In genomic region chr8:46882743-46883142, GRCm38 (mm10) we compare ENCODE assay signal across 19 mouse cellular contexts.
DNase-seq lines count a peak whose midpoint lies in the region; ATAC-seq and TF ChIP-seq lines count a peak whose summit lies in the region.
"Had no signal": no experiment of that assay in that cellular context is flagged by ENCODE, and none has a peak within 500 bp of the region (broad histone marks: within the 10 kb centered on the region; RNA-seq: fewer than 3 reads in every experiment).

No protein-coding gene starts in this region.

- H3K36me3 ChIP-seq in lung, postnatal 0 days (ENCODE audit: insufficient read depth, low read length) = no peaks in the 10 kb centered on the region
- H3K36me3 ChIP-seq in stomach, embryonic 15.5 days = no peaks in the 10 kb centered on the region
- no peaks in the 10 kb centered on the region for H3K36me3 ChIP-seq in forebrain, embryonic 14.5 days (ENCODE audit: control insufficient read depth, insufficient read depth, low read length)
- H3K36me3 ChIP-seq: embryonic facial prominence, embryonic 13.5 days; forebrain, embryonic 12.5 days; heart, embryonic 12.5 days; hindbrain, embryonic 15.5 days; kidney, embryonic 15.5 days; liver, embryonic 15.5 days had no signal

- no peak for TF ChIP-seq POLR2A in lung, adult 2 months (IDR thresholded peaks at IDR 0.05; ENCODE audit: borderline replicate concordance, extremely low read depth, low read depth, low read length)

- 35% methylated on average over 5 of the region's 5 CpGs for WGBS in lung, postnatal 0 days
- WGBS in lung, adult 2 months = 60% methylated on average over 5 of the region's 5 CpGs
- 35% methylated on average over 5 of the region's 5 CpGs for WGBS in stomach, embryonic 15.5 days
- WGBS in forebrain, embryonic 14.5 days = 68% methylated on average over 5 of the region's 5 CpGs

- TF ChIP-seq EP300 in lung, postnatal 0 days (IDR thresholded peaks at IDR 0.05) = no peak

- peak; percentile 4; the same call in 1 of the 2 replicates for ATAC-seq in lung, postnatal 0 days
- ATAC-seq in stomach, embryonic 15.5 days (ENCODE audit: insufficient read depth, low FRiP score, low read depth) = no peak
- ATAC-seq in forebrain, embryonic 14.5 days = no peak

- no peak for TF ChIP-seq CTCF in lung, postnatal 0 days (IDR thresholded peaks at IDR 0.05)
- no peak for TF ChIP-seq CTCF in lung, adult 2 months (IDR thresholded peaks at IDR 0.05; ENCODE audit: insufficient read depth, low read length)

- no peak overlapping the region for H3K9ac ChIP-seq in lung, postnatal 0 days (replicated peaks; ENCODE audit: low read depth)
- H3K9ac ChIP-seq in stomach, embryonic 15.5 days = no peak overlapping the region
- no peak overlapping the region for H3K9ac ChIP-seq in forebrain, embryonic 14.5 days (ENCODE audit: low read length)
- H3K9ac ChIP-seq: embryonic facial prominence, embryonic 13.5 days; forebrain, embryonic 12.5 days; heart, embryonic 12.5 days; hindbrain, embryonic 15.5 days; kidney, embryonic 15.5 days; liver, embryonic 15.5 days had no signal

- DNase-seq in heart, adult 11 months = peak; percentile 66
- DNase-seq in heart, adult 18-20 months = no peak
- DNase-seq in lung, postnatal 0 days (ENCODE audit: low spot score) = no peak
- no peak for DNase-seq in lung, adult 2 months
- no peak for DNase-seq in cerebellum, adult 18-20 months
- no peak for DNase-seq in forebrain, embryonic 14.5 days (ENCODE audit: low spot score)
- DNase-seq: cerebellum, adult 8-10 months; gastrocnemius, adult 2 months; kidney, postnatal 4 days; thymus, postnatal 36 days had no signal

- no peaks in the 10 kb centered on the region for H3K9me3 ChIP-seq in lung, postnatal 0 days (ENCODE audit: low read length)
- H3K9me3 ChIP-seq in stomach, embryonic 15.5 days = no peaks in the 10 kb centered on the region
- no peaks in the 10 kb centered on the region for H3K9me3 ChIP-seq in forebrain, embryonic 14.5 days (replicated peaks; ENCODE audit: control insufficient read depth, low read length)
- H3K9me3 ChIP-seq: embryonic facial prominence, embryonic 13.5 days; forebrain, embryonic 12.5 days; heart, embryonic 12.5 days; hindbrain, embryonic 15.5 days; kidney, embryonic 15.5 days; liver, embryonic 15.5 days had no signal

- no peak overlapping the region for H3K4me2 ChIP-seq in lung, postnatal 0 days (replicated peaks; ENCODE audit: low read depth, low read length)
- H3K4me2 ChIP-seq in stomach, embryonic 15.5 days = no peak overlapping the region
- no peak overlapping the region for H3K4me2 ChIP-seq in forebrain, embryonic 14.5 days (ENCODE audit: low read length)
- H3K4me2 ChIP-seq: embryonic facial prominence, embryonic 13.5 days; forebrain, embryonic 12.5 days; heart, embryonic 12.5 days; hindbrain, embryonic 15.5 days; kidney, embryonic 15.5 days; liver, embryonic 15.5 days; midbrain, embryonic 11.5 days had no signal

- H3K27ac ChIP-seq in lung, postnatal 0 days (ENCODE audit: low read length) = no peak overlapping the region
- peak overlapping the region; percentile 63; the same call in 1 of the 2 replicates for H3K27ac ChIP-seq in stomach, embryonic 15.5 days
- no peak overlapping the region for H3K27ac ChIP-seq in forebrain, embryonic 14.5 days (ENCODE audit: low read depth, low read length)
- H3K27ac ChIP-seq: embryonic facial prominence, embryonic 13.5 days; forebrain, embryonic 12.5 days; hindbrain, embryonic 15.5 days; kidney, embryonic 15.5 days; liver, embryonic 15.5 days had no signal

- H3K4me1 ChIP-seq in lung, postnatal 0 days (ENCODE audit: insufficient read depth, low read depth, low read length) = 0 out of 2 replicates have a peak, but pooled peaks cover under 1% of the 10 kb centered on the region
- H3K4me1 ChIP-seq in lung, adult 2 months (ENCODE audit: control insufficient read depth, insufficient read depth, low read length) = peaks cover 2% of the 10 kb centered on the region; the same call in 1 of the 2 replicates
- H3K4me1 ChIP-seq in stomach, embryonic 15.5 days = no peaks in the 10 kb centered on the region
- no peaks in the 10 kb centered on the region for H3K4me1 ChIP-seq in forebrain, embryonic 14.5 days (ENCODE audit: control insufficient read depth, insufficient read depth, low read length)
- H3K4me1 ChIP-seq: embryonic facial prominence, embryonic 13.5 days; heart, embryonic 12.5 days; hindbrain, embryonic 15.5 days; liver, embryonic 15.5 days had no signal

- H3K27me3 ChIP-seq in lung, postnatal 0 days (replicated peaks; ENCODE audit: insufficient read depth, low read length) = no peaks in the 10 kb centered on the region
- H3K27me3 ChIP-seq in stomach, embryonic 15.5 days (replicated peaks) = no peaks in the 10 kb centered on the region
- H3K27me3 ChIP-seq in forebrain, embryonic 14.5 days (replicated peaks; ENCODE audit: control insufficient read depth, insufficient read depth, low read length) = no peaks in the 10 kb centered on the region
- H3K27me3 ChIP-seq: embryonic facial prominence, embryonic 13.5 days; forebrain, embryonic 12.5 days; heart, embryonic 12.5 days; hindbrain, embryonic 15.5 days; kidney, embryonic 15.5 days; liver, embryonic 15.5 days had no signal

- H3K4me3 ChIP-seq in lung, postnatal 0 days (ENCODE audit: low read depth, low read length) = no peak overlapping the region
- H3K4me3 ChIP-seq in lung, adult 2 months (replicated peaks; ENCODE audit: extremely low read depth, low read depth, low read length) = no peak overlapping the region
- H3K4me3 ChIP-seq in stomach, embryonic 15.5 days (replicated peaks) = no peak overlapping the region
- no peak overlapping the region for H3K4me3 ChIP-seq in forebrain, embryonic 14.5 days (ENCODE audit: low read depth, low read length)
- H3K4me3 ChIP-seq: embryonic facial prominence, embryonic 13.5 days; erythroblast, embryonic 14.5 days; forebrain, embryonic 12.5 days; gastrocnemius, adult 2 months; heart, embryonic 12.5 days; hindbrain, embryonic 15.5 days; kidney, embryonic 15.5 days; liver, embryonic 15.5 days had no signal
